Mouse (Mus musculus) brain, embryonic 14.5 days (tissue): Measurements from ENCODE around the gene Ankrd13d.

ENCODE experiments used
- CTCF ChIP-seq: fragments of 200-500 bp; IDR thresholded peaks from 2 replicates; pipeline ENCODE4 v1.5.1; 2012; ENCODE audit warnings: inconsistent platforms, mild to moderate bottlenecking, moderate library complexity, borderline replicate concordance; ENCODE audit not compliant: insufficient read depth, insufficient read length; ENCODE audit errors: extremely low read depth
- POLR2A ChIP-seq: fragments of 200-500 bp; IDR thresholded peaks from 2 replicates; pipeline ENCODE4 v1.6.1; 2012; ENCODE audit warnings: mild to moderate bottlenecking, inconsistent platforms, borderline replicate concordance; ENCODE audit not compliant: poor library complexity, insufficient read depth, insufficient read length, severe bottlenecking; ENCODE audit errors: extremely low read depth

GRCm38 (mm10) chr19:4257216-4257896 is 25.6 kb downstream of the Ankrd13d start:
- TF ChIP-seq CTCF (peak; percentile 94), POLR2A (peak; percentile 10; the same call in 1 of the 2 replicates)
